Mouse (Mus musculus): ENCODE measurements around the gene Oit3.

Oit3 gene

GRCm38 (mm10) chr10:59441735-59442134 is at the start of gene Oit3:
TSS of gene Oit3 (minus strand) at chr10:59441778.
- no peak for DNase-seq

DNA sequence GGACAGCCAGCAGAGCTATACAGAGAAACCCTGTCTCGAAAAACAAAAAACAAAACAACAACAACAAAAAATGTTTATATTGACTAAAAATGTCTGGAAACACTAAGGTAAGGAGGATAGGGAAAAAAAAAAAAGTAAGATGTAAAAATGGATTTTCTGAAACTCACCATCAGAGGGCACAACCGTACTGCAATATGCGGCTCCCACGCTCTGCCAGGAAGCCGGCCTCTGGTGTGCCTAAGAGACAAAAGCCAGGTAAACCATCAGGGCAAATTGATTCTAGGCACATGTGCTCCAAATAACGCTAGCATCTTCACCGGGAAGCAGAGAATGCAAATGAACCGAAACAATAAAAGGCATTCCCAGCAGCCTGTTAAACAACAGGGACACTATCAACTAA is 49.3 kb upstream of the Oit3 start:
- DNase-seq: peak in 1 of 2 experiments; percentile 12

GRCm38 (mm10) chr10:59489411-59489810 is 47.8 kb upstream of the Oit3 start:
- DNase-seq: no peak

GRCm38 (mm10) chr10:59487351-59487750 is 45.8 kb upstream of the Oit3 start:
- no peak for DNase-seq

DNA sequence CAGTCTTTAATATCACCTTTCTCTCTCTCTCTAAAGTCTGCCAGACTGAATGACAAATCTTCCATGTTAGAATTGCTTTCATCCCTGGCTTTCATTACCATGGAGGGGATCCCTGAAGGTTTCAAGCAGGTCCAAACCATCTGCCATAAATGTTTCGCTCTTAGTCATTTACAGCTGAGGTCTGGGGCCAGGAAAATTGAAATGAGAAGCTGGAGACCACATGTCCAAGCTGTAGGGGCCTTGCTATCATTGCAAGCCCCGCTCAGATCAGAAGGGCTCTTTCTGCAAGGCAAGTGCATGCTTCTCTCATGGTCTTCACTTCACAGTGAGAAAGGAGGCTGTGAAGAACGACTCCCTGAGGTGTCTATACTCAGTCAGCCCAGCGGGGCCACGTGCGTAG is 42.7 kb upstream of the Oit3 start:
- no peak for DNase-seq

GRCm38 (mm10) chr10:59481381-59481780 is 39.8 kb upstream of the Oit3 start:
- no peak for DNase-seq

GRCm38 (mm10) chr10:59470451-59470850 is 28.9 kb upstream of the Oit3 start:
- DNase-seq: no peak

DNA sequence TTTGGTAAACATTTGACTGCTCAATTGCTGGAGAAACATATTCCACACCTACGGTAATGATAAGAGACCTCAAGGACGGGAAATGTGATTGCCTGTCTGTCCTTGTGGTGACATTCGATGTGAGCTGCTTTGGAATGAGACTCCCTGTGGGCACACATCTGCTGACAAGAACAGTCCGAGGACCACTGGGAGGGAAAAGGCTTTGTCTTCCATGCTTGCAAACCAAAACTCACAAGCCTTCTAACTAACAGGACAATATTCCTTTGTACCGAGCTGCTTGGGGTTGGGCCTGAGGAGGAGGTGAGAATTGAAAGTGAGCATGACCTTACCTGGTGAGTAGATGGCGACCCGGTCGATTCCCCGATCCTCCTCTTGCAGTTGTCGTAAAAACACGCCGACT is 25.7 kb upstream of the Oit3 start:
- no peak for DNase-seq

GRCm38 (mm10) chr10:59466626-59467025 is 25.0 kb upstream of the Oit3 start:
- no peak for DNase-seq

- DNase-seq: peak in 1 of 2 experiments; percentile 8
Observed at GRCm38 (mm10) chr10:59465546-59465945, 24.0 kb upstream of the Oit3 start.

GRCm38 (mm10) chr10:59462307-59462706 is 20.7 kb upstream of the Oit3 start:
- no peak for DNase-seq

- DNase-seq: no peak
Observed at GRCm38 (mm10) chr10:59459767-59460166, 18.2 kb upstream of the Oit3 start.

- no peak for DNase-seq
Observed at GRCm38 (mm10) chr10:59454631-59455030, 13.1 kb upstream of the Oit3 start.

- DNase-seq: peak in 1 of 2 experiments; percentile 16
Observed at GRCm38 (mm10) chr10:59451839-59452238, 10.3 kb upstream of the Oit3 start.

- DNase-seq: no peak
Observed at GRCm38 (mm10) chr10:59447546-59447945, 6.0 kb upstream of the Oit3 start.

DNA sequence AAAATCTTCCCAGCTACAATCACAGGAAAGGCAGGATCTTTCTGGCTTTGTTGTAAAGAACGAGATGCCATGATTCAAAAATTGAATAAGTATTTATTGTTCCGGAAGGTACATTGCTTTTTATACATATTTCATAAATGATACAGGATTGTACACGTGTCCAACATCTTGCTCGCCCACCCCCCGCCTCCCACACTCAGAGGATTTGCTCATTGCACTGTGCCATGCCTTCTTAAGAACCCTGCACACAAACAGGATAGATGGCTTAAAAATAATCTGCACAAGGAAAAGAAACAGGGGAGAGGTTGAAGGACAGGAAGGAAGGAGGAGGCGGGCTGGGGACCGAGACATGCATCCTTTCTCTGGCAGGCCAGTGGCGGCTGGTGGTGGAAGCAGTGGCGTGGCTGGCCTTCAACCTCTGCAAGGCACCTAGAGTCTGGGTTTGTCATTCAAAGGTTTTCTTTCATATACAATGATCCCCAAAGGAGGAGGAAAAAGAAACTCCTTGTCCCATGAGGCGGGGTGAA is 5.4 kb upstream of the Oit3 start:
- DNase-seq: no peak

DNA sequence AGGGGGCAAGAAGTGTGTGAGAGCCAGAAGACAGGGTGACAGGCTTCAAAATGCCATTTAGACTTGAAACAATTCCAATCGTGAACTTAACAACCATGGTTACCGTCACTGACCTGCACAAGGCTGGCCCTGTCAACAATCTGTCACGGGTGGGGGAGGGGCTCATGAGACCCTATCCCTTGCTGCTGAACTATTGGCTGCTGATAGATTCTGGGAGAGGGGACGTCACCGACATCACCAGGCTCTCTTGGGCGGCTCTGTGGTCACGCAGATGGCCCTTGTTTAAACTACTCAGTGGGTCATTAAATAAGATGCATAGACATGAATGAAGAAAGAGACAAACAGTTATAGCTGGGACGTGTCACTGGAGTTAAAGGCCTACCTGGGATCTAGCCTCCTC is 3.1 kb upstream of the Oit3 start:
- DNase-seq: no peak

- DNase-seq: no peak
Observed at GRCm38 (mm10) chr10:59444106-59444505, 2.5 kb upstream of the Oit3 start.

DNA sequence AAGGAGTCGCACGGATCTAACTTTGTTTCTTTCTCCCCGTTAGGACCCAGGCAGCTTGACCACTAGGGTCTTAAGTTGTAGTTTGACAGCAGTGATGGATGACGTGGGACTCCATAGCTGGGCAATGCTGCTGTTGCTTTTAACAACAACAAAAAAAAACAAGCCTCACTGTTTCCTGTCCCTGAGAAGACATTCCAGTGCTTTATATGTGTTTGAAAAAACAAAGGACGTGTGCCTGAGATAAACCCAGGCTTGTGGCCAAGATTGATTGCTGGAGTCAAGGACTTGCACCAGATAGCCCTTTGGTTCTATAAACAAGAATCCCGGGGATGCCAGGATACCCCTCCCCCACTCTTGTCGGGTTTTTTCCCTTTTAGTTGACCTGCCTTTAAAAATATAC is 1.6 kb upstream of the Oit3 start:
- DNase-seq: peak in 1 of 2 experiments; percentile 25

DNA sequence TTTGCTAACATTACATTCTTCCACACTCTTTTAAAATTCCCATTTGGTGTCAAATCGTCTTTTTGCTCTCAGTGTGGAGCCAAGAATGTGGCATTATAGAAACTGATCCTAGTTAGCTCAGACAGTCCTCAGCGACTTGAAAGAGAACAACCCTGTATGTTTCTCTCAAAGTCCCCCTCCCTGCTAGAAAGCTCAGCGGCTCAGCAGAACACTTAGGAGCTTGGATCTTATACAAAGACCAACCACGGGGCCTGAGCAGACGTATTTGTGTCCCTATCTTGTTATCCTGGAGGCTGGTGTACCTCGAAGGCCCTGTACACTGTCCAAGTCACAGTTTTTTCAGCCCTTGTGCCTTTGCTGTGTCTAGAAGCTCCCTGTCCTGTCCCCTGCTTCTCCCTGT is 1.4 kb downstream of the Oit3 start:
- no peak for DNase-seq

GRCm38 (mm10) chr10:59439508-59439931 is 2.1 kb downstream of the Oit3 start:
- DNase-seq: peak; percentile 62 to 73

GRCm38 (mm10) chr10:59438651-59439050 is 2.9 kb downstream of the Oit3 start:
- no peak for DNase-seq

DNA sequence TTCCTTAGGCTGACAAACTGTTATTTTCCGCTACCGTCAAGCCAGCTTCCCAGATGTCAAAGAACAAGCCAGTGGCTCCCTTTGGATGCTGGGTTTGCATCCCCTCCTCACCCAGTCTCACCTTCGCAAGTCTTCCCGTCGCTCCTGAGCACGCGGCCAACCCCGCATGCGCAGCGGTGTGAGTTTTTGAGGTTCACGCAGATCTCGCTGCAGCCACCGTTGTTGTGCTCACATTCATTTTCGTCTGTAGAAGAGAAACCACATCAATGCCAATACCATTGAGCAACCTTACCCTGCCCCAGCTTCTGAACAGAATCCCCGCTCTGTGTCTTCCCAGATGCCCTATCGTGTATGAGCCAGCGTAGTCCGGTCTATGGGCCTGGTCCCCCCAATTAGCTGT is 5.8 kb downstream of the Oit3 start:
- no peak for DNase-seq

DNA sequence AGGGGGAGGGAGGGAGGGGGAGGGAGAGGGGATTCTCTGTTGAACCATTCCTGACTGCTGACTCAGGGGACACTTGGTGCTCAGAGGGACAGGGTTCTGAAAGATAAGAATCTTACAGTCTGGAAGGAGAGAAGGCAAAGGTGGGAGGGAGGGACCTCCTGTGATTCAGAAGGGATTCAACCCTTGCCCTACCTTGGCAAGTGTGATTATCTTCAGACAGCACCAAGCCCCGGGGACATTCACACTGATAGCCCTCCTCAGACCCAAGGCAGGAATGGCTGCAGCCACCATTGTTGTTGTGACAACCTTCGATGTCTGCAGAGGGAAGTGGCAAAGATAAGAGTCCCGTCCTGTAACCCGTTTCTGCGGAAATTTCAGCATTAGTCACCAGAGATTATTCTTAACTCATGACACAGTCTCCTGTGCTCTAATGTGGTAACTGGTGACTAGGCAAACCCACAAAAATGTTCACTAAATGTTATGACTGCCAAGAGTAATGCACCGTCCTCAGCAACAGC is 10.8 kb downstream of the Oit3 start:
- no peak for DNase-seq

- no peak for DNase-seq
Observed at GRCm38 (mm10) chr10:59429448-59430135, 12.0 kb downstream of the Oit3 start.
